Mouse (Mus musculus): ENCODE data around the gene Amotl2.

The Amotl2 gene

GRCm38 (mm10) chr9:102718676-102719075 lies 2.2 kb downstream of the Amotl2 start:
- in situ Hi-C loops (cut with MboI, MseI), result loop anchor here (5.0 to 10.0 kb wide), 3 partner anchors 59 to 456 kb away; no protein-coding TSS in a partner anchor

GRCm38 (mm10) chr9:102719085-102719484 lies 2.6 kb downstream of the Amotl2 start:
- in situ Hi-C loops (cut with MboI, MseI), result loop anchor here (5.0 to 10.0 kb wide), 3 partner anchors 58 to 456 kb away; no protein-coding TSS in a partner anchor

- in situ Hi-C loops (cut with MboI, MseI), result loop anchor here (5.0 to 10.0 kb wide), 3 partner anchors 57 to 455 kb away; no protein-coding TSS in a partner anchor
These were observed 3.6 kb downstream of the Amotl2 start for GRCm38 (mm10) chr9:102719936-102720566.

- in situ Hi-C loops (cut with MboI, MseI), result no loop called here
These were observed 4.2 kb downstream of the Amotl2 start for GRCm38 (mm10) chr9:102720567-102721167.

GRCm38 (mm10) chr9:102721406-102721978 lies 5.0 kb downstream of the Amotl2 start:
- in situ Hi-C loops (cut with MboI, MseI), result no loop called here

GRCm38 (mm10) chr9:102722071-102722561 lies 5.6 kb downstream of the Amotl2 start:
- in situ Hi-C loops (cut with MboI, MseI), result no loop called here

- in situ Hi-C loops (cut with MboI, MseI), result no loop called here
These were observed 6.3 kb downstream of the Amotl2 start for GRCm38 (mm10) chr9:102722750-102723149.

- in situ Hi-C loops (cut with MboI, MseI), result no loop called here
These were observed 6.8 kb downstream of the Amotl2 start for GRCm38 (mm10) chr9:102723241-102723709.

GRCm38 (mm10) chr9:102723990-102724461 lies 7.6 kb downstream of the Amotl2 start:
- in situ Hi-C loops (cut with MboI, MseI), result no loop called here

GRCm38 (mm10) chr9:102724942-102725341 lies 8.5 kb downstream of the Amotl2 start:
- in situ Hi-C loops (cut with MboI, MseI), result no loop called here

- in situ Hi-C loops (cut with MboI, MseI), result no loop called here
These were observed 9.6 kb downstream of the Amotl2 start for GRCm38 (mm10) chr9:102725958-102726654.

GRCm38 (mm10) chr9:102726811-102727210 lies 10.3 kb downstream of the Amotl2 start:
- in situ Hi-C loops (cut with MboI, MseI), result no loop called here

- in situ Hi-C loops (cut with MboI, MseI), result no loop called here
These were observed 11.4 kb downstream of the Amotl2 start for GRCm38 (mm10) chr9:102727662-102728468.

- in situ Hi-C loops (cut with MboI, MseI), result no loop called here
These were observed 11.9 kb downstream of the Amotl2 start for GRCm38 (mm10) chr9:102728469-102728747.

- in situ Hi-C loops (cut with MboI, MseI), result no loop called here
These were observed 12.8 kb downstream of the Amotl2 start for GRCm38 (mm10) chr9:102729093-102729845.

- in situ Hi-C loops (cut with MboI, MseI), result loop anchor here (5.0 kb wide), 1 partner anchor 73 kb away; no protein-coding TSS in a partner anchor
These were observed 13.5 kb downstream of the Amotl2 start for GRCm38 (mm10) chr9:102729876-102730413.

- in situ Hi-C loops (cut with MboI, MseI), result loop anchor here (5.0 kb wide), 1 partner anchor 74 kb away; no protein-coding TSS in a partner anchor
These were observed 14.6 kb downstream of the Amotl2 start for GRCm38 (mm10) chr9:102731044-102731471.

- in situ Hi-C loops (cut with MboI, MseI), result loop anchor here (5.0 kb wide), 1 partner anchor 74 kb away; no protein-coding TSS in a partner anchor
These were observed 15.2 kb downstream of the Amotl2 start for GRCm38 (mm10) chr9:102731574-102732175.

- in situ Hi-C loops (cut with MboI, MseI), result loop anchor here (5.0 kb wide), 1 partner anchor 75 kb away; no protein-coding TSS in a partner anchor
These were observed 15.9 kb downstream of the Amotl2 start for GRCm38 (mm10) chr9:102732326-102732865.

Data from regulatory T cell (primary cell).